Mouse (Mus musculus): ENCODE measurements around the gene Dpp6.
A peak's percentile ranks its signal among the peaks of the same experiment; 100 is the strongest.

Gene Dpp6

DNA sequence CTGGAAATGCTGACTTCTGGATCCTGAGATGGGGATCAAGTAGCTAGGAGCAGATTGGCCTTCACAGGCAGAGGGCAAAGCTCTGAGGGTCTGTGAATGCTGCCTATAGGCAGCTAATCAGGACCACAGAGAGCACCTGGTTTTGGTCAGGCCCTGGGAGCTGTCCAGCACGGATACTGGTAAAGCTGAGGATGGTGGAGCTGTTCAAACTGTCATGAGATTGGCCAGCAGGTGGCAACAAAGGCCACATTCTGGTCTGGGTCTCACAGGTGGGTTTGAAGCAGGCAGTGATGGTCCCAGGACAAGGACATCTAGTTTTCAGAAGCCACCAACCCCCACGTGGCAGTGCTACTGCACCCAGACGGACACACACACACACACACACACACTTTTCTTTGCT lies 920.2 kb downstream of the Dpp6 start:
- DNase-seq (ENCODE audit: low read depth, low spot score), result peak; percentile 91

DNA sequence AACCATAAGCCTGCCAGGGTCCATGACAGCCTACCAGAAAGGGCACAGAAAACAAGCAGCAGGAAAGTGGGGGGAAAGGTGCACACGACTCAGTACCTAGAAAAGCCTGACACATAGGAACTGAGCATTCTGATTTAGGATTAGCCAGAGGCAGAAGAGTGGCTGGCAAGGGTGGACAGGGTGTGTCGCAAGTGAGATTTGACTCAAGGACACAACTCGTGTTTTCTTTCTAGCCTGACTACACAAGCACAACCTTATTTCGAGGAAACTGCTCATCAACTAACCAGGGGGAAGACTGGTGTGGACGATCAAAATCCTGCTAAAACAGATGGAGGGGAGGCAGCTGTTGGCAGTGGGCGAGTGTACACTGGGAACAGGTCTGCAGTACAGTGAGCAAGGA lies 922.2 kb downstream of the Dpp6 start:
- DNase-seq (ENCODE audit: low read depth, low spot score), result no peak

DNA sequence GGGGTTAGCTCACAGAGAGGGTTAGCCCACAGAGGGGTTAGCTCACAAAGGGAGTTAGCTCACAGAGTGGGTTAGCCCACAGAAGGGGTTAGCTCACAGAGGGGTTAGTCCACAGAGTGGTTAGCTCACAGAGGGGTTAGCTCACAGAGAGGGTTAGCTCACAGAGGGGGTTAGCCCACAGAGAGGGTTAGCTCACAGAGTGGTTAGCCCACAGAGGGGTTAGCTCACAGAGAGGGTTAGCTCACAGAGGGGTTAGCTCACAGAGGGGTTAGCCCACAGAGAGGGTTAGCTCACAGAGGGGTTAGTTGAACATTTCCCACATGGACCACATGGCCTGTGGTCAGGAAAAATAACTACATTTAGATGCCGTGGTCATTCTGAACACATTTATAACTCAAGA lies 927.9 kb downstream of the Dpp6 start:
- DNase-seq (ENCODE audit: low read depth, low spot score), result no peak

DNA sequence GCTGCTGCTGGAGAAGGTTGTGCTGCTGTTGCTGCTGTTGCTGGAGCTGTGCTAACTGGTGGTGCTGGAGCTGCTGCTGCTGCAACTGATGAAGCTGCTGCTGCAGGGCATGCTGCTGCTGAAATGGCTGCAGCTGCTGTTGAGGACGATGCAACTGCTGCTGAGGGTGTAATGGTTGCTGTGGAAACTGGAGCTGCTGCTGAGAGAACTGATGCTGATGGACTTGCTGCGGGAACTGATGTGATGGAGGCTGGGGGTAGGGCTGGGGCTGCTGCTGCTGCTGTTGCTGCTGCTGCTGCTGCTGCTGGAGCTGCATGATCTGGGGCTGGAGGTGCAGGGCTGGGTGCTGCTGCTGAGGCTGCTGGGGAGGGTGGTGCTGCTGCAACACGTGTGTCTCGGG lies 948.8 kb downstream of the Dpp6 start:
- no peak for DNase-seq (ENCODE audit: low read depth, low spot score)

DNA sequence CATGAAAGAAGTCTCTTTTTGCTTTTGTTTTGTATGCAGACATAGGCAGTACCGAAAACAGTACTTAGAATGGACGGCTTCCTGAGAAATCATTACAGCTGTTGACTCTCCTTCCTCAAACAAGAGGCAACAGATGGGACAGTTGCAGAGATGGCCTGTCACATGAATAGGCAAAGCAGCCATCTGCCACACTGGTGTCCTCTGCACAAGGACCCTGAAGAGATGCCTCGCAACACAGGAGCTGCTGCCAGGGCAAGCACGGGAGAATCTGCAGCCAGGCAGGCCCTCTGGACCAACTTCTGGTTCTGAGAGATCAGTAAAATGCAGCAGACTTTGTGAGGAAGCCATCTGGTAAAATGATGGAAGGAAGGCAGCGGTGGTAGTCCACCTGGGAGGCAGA lies 950.9 kb downstream of the Dpp6 start:
- DNase-seq (ENCODE audit: low read depth, low spot score), result no peak

Data from ES-CJ7 (cell line).